Mouse (Mus musculus) kidney, postnatal 25 days (tissue): ENCODE results near the gene Rcor1.

ENCODE experiments used
- DNase-seq, 2 experiments: peaks; one replicate each; pipeline ENCODE4 v3.0.0; 2021; ENCODE audit warnings: mixed read lengths in 2 of 2

The Rcor1 gene

DNA sequence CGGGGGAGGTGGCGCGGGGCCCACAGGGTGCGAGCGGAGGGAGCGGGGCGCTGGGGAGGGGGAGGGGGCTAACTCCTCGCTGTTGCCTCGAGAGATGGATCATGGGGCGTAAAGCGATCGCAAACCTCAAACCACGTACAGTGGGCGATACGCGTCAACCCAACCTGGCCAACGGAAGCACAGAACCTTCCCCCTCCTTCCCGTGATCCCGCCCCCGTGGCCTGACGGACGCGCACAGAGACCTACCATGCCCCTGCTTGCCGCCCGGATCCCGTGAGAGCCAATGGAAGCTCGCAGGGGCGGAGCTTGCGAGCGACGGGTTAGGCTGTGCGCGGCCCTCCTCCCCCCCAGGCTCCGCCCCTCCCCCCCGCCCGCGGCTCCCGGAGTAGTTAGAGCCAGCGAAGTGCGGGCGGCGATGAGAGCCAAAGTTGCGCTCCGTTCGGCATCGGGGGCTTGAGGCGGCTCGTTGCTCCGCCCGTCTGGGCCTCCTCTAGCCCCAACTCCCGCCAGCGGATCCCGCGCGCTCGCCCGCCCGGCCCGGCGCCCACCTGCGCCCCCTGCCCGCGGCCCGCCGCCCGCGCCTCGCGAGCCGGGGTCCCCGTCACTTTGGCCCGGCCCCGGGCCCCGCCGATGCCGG is at the start of gene Rcor1:
TSS of gene Rcor1 (plus strand) at position 376 of the 637 bp plus-strand sequence.
- peak; percentile 99 to 100 for DNase-seq

- DNase-seq: no peak
Observed at GRCm38 (mm10) chr12:110989409-110989808, 49.7 kb upstream of the Rcor1 start.

- no peak for DNase-seq
Observed at GRCm38 (mm10) chr12:110990500-110990899, 48.7 kb upstream of the Rcor1 start.

- DNase-seq: peak; percentile 84 to 88
Observed at GRCm38 (mm10) chr12:110991361-110992127, 47.6 kb upstream of the Rcor1 start.

DNA sequence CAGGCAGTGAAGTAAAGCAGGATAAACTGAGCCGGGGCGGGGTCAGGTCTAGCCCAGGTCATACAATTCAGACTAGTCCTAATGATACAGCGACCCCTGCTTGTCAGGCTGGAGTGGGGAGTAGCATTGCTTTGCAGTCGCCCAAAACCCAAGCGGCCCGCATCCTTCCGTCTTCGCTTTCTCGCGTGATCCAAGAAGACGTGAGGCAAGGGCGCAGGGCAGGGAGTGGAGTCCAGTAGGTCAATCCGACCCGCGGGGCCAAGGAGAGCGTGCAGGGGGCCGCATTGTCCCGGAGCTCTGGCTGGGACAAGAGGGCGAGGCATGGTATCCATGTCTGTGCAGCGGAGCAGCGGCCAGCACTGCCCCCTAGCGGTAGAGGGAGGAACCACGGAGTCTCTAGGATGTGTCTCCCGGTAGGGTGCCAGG is 47.0 kb upstream of the Rcor1 start:
- peak; percentile 93 to 94 for DNase-seq

DNA sequence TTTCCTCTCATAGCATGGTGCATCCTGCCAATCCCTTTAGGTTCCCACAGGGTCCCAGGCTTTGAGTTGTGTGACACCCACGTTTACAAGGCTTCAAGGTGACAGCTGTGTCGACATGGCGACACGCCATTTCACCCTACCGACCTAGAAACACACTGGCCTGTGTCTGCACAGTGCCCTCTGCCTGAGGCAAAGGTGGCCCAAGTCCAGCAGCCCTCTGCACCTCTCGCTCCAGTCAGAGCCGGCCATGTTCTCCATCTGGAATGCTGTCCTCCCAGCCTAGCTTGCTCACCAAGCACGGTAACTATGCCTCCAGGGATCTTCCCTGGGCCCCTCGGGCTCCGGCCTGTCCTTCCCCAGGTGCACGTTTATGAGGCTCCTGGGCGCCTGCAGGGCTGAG is 46.4 kb upstream of the Rcor1 start:
- peak; percentile 69 to 85 for DNase-seq

- DNase-seq: no peak
Observed at GRCm38 (mm10) chr12:110993226-110993625, 45.9 kb upstream of the Rcor1 start.

DNA sequence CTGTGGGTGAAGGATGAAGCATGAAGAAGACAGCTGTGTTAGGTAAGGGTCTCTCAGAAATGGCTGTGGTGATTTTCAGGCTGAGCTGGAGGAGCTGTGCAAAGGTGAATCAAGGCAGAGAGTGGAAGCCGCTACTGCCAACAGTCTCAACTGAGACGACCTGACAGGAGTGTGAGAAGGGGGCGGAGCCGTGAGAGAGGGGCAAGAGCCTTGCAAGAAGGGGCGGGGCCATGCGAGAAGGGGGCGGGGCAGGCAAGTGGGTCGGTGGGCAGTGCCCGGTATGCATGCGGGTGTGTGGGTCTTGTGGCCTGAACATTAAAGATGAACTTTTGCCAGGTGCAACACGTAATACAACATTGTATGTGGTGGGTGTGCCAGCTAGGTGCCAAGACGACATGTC is 44.5 kb upstream of the Rcor1 start:
- DNase-seq: no peak

GRCm38 (mm10) chr12:110998092-110998491 is 41.1 kb upstream of the Rcor1 start:
- DNase-seq: no peak

DNA sequence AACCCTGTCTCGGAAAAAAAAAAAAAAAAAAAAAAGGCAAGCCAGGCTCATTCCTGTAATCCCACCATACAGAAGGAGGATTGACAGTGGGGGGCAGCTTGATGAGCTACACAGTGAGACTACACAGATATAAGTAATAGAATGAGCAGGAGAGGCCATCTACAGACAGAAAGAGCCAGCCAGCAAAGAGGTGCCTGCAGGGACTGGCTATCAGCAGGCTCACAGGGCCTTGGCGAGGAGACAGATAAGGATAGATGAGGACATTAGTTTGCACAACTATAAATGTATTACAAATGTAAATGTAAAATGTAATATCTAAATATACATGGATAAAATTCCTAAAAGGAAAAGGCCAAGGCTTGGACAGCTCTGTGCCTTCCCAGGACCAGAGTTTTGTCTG is 39.3 kb upstream of the Rcor1 start:
- no peak for DNase-seq

DNA sequence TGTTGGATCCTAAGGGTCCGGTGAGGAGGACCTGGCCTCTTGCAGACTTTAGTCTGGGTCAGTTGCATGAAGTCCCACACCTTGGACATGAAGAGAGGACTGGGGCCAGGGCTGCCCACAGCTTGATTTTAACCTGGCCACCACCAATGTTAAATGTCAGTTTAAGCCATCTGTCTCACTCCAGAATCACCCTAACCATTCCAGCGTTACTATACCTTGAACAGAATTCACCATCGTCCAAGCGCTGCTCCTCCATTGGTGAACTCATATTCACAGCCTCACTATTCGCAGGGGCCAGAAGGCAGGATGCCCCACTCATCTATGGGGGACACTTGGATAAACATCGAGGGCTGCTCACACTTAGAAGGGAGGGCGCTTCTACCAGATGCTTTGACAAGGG is 38.2 kb upstream of the Rcor1 start:
- DNase-seq: no peak

- no peak for DNase-seq
Observed at GRCm38 (mm10) chr12:111004142-111004541, 35.0 kb upstream of the Rcor1 start.

DNA sequence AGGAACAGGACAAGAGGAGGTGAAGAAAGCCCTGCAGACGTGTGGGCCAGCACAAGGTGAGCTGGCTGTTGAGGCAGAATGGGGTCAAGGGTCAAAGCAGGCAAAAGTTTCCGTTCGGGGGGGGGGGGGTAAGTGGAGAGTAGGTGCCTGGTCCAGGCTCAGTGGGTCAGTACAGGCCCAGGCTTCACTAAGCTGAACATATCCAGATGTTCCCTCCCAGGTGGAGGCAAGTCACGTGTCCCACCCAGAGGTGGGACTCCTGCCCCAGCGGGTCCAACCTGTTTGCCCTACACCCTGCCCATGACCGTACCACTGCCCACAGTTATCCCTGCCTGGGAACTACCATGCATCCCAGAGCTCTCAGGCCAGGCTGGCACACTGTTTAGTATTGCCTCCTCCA is 33.3 kb upstream of the Rcor1 start:
- no peak for DNase-seq

DNA sequence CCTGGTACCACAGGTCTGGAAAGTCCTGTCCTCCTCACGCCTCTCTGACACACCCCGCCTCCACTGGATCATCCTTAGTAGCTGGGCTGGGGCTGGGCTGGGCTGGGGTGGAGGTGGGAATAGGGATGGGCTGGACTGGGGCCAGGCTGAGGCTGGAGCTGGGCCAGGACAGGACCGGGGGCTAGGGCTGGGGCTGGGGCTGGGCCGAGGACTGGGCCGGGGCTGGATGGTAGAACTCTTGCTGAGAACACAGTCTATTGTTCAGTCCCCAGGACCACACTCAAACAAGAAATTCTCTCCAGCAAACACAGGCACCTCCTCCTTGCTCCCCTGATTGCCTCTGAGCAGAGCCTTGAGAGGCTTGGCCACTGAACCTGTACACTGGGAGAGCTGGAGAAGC is 32.8 kb upstream of the Rcor1 start:
- DNase-seq: no peak

DNA sequence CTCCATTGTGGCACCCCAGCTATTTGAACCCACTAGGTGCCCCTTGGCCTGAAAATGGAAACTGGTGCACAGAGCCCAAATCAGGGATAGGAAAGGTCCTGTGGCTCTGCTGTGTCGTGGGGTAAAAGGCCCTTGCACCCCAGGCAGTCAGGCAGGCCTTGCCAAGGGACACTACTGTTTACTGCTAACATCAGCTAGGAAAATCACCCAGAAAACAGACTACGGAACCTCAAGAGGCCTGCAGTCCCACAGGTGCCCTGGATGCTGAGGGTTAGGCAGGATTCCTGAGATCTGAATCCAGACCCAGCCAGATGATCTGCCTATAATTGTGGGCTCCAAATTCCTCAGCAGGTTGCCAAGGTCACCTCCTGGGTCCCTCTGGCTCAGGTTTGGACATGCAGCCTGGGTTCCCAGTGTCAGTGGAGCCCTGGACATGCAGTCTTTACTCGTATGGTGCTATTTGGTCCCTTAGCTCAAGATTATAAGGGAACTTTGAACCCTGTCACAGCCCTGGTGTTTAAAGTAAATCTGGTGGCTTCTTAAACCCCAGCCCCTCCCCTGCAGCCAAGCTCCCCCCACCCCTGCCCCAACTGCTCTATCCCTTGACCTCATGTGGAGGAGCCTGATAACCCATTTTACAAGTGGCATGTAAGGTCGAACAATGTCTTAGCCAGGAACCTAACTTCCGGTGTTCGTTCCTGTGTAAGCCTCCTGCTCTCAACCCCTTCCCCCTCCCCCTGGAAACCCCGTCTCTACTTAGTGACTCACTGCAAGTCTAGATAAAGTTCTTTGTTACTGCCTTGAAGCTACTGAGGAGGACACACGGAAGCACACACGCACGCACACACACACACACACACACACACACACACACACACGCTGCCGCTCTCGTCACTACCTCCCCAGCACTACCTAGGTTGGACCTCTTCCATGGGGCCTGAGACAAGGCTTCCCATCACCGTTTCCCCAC is 31.7 kb upstream of the Rcor1 start:
- DNase-seq: peak; percentile 51 to 65

DNA sequence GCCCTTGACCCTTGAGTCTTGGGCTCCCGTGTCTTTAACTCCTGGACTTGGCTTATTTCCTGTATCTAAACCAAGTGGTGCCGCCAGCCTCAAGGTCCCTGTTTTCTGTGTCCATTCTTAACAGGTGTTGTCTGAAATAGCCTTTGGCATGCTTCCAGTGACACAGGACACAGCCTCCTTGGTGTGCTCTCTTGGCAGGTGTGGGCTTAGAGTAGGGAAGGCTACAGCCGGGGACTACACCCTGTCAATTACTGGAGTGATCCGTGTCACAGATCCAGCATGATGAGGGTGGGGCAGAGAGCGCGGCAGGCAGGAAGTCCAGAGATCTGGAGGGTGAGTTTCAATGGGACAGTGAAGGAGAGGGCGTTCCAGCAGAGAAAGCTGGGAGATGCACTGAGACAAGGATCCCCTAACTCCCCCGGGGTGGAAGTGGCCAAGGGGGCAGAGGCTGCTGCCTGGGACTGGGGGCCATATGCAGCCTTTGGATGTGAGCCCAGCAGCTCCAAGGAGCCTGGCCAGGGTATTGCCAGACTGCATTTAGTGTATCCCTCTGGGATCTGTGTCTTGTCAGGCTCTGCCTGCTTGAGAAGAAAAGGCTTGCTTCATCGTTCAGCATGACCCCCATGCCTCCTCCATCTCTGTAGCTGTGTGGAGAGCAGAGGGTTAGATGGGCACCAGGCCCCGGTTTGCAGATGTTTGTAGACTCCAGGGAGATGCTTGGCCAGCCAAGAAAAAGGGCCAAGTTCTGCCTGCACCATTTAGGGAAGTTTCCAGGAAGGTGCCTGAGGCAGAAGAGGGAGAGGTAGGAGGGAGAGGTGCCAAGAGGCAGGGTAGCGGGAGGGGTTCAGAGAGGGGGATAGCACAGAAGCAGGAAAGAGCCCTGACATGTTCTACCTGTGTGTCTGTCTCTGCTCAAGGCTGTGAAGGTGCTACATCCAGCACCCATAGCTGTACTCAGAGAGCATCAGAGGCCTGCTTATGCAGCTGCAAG is 30.4 kb upstream of the Rcor1 start:
- no peak for DNase-seq

DNA sequence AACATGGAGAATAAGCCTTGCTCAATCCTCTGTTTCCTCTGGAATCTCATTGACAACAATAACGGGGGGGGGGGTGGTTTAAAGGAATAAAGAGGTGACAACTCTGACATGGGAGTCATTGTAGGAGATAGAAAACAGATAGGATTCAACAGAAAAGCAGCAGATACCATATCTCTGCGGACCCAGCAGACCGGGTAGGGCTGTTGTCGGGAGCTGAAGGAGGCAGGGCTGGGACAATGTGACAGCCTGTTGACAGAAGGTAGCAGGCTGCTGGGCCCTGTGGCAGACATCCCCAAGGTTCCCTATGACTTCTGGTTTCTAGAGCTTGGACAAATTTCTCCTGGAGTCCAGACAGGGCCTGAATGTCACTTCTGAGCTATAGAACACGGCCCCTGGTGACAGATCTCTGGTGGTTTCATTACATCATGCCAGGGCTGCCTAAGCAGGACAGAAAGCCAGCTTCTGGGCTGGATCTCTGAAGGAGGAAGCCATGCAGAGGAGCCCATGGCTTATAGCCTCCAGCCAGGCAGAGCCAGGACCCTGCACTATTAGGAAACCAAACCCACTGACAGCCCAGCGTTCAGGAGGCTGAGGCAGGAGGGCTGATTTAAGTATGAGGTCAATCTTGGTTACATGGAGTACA is 29.4 kb upstream of the Rcor1 start:
- DNase-seq: no peak

DNA sequence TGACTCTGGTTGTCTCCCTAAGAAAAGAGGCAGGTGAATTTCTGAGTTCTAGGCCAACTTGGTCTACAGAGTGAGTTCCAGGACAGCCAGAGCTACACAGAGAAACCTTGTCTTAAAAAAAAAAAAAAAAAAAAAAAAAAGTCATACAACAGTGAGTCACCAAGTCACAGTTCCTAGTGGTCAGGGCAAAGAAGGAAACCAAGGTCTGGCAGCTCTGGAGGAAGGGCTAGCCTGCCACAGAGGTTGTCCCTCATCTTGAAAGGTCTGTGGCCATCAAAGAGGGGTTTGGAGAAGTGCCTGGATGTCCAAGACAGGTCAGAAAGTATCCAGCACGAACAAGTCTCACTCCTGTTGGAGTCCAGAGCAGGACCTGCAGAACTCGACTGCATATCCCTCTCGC is 22.3 kb upstream of the Rcor1 start:
- DNase-seq: no peak

DNA sequence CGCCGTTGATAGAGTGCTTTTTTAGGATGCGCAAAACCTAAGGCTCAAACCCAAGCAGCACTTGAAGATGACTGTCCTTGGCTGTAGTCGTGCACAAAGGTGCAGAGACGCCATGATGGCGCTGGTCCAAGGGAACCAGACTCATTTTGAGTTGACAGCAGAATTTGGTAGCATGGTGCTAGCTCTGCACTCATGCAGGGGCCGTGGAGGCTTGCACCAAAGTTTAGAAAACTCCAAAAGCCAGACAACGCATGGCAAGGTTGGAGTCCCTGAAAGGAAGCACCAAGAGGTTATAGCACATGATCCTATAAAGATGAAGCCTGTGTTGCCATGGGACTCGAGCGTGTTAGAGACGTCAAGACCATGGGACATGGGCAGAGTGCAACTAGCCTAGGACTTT is 21.1 kb upstream of the Rcor1 start:
- no peak for DNase-seq

GRCm38 (mm10) chr12:111019086-111019485 is 20.1 kb upstream of the Rcor1 start:
- DNase-seq: no peak

- no peak for DNase-seq
Observed at GRCm38 (mm10) chr12:111021138-111021537, 18.0 kb upstream of the Rcor1 start.

DNA sequence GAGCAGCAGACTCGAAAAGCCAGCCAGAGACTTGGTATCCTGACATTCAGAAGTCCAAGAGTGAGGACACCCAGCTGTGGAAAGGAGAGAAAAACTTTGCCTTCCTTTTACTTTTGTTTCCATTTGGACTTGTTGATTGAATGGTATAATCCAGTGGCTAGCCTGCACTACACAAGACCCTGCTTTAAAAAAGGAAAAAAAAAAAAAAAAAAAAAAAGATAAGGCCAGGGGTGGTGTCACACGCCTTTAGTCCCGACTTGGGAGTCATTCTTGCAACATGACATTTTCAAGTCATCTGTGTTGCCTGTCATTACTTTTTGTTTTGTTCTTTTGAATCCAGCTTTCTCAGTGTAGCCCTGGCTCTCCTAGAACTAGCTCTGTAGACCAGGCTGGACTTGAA is 17.6 kb upstream of the Rcor1 start:
- DNase-seq: no peak
